Mouse (Mus musculus) stomach, embryonic 14.5 days (tissue): ENCODE results near the gene Optn. TPM values are rescaled to one million over a fixed set of nuclear protein-coding genes. Genes with fewer than 3 reads are reported as not detected.

Experiments
- ATAC-seq: fragments of 200-750 bp; cut with Nextera tagmentation; 2 replicates; pipeline ENCODE4 v1.8.0; 2017; ENCODE audit warnings: low read depth, moderate TSS enrichment; ENCODE audit not compliant: insufficient number of reproducible peaks, insufficient read depth, low FRiP score
- H3K27ac ChIP-seq: fragments of 300-500 bp; sonication (generic); 2 replicates; pipeline ENCODE4 v1.5.1; 2014; ENCODE audit warnings: mild to moderate bottlenecking, low read length, moderate library complexity, mixed read lengths
- H3K27me3 ChIP-seq: fragments of 300-500 bp; sonication (generic); 2 replicates; pipeline ENCODE4 v1.6.1; 2014; ENCODE audit warnings: low read length, control low read depth, mixed read lengths; ENCODE audit not compliant: control insufficient read depth, insufficient read depth
- H3K36me3 ChIP-seq: fragments of 300-500 bp; sonication (generic); 2 replicates; pipeline ENCODE4 v1.6.1; 2014; ENCODE audit warnings: mild to moderate bottlenecking, control low read depth, low read length, moderate library complexity, mixed read lengths; ENCODE audit not compliant: control insufficient read depth, insufficient read depth
- H3K4me1 ChIP-seq: fragments of 300-500 bp; sonication (generic); 2 replicates; pipeline ENCODE4 v1.6.1; 2014; ENCODE audit warnings: low read length, control low read depth, mixed read lengths; ENCODE audit not compliant: control insufficient read depth, insufficient read depth
- H3K4me2 ChIP-seq: fragments of 300-500 bp; sonication (generic); replicated peaks from 2 replicates; pipeline ENCODE4 v1.6.1; 2014; ENCODE audit warnings: low read depth, low read length, control low read depth
- H3K4me3 ChIP-seq: fragments of 300-500 bp; sonication (generic); 2 replicates; pipeline ENCODE4 v1.5.1; 2014; ENCODE audit warnings: low read depth, low read length, control low read depth
- H3K9ac ChIP-seq: fragments of 300-500 bp; sonication (generic); replicated peaks from 2 replicates; pipeline ENCODE4 v1.6.1; 2014; ENCODE audit warnings: low read depth, mild to moderate bottlenecking, control low read depth, low read length, moderate library complexity, mixed read lengths
- H3K9me3 ChIP-seq: fragments of 300-500 bp; sonication (generic); 2 replicates; pipeline ENCODE4 v1.6.1; 2016; ENCODE audit warnings: low read depth, low read length, control low read depth; ENCODE audit not compliant: control insufficient read depth
- WGBS: fragments of 180-500 bp; shearing (Covaris S2); extraction: QIAGEN DNeasy Blood & Tissue Kit; methylation state at CpG from one replicate; pipeline ENCODE4 v1.1.7; 2014; 5-methylcytosine and 5-hydroxymethylcytosine counted together
- polyA plus RNA-seq: library from polyadenylated mRNA; unstranded; fragments of >200 nt; fragmentation: Nextera tagmentation; extraction: Ambion mirVana; gene quantifications from 2 replicates; pipeline ENCODE4 v1.2.1, GENCODE M21; 2014

The Optn gene
- polyA plus RNA-seq, 1 experiment from 2014 or later, result 6.5 TPM

DNA sequence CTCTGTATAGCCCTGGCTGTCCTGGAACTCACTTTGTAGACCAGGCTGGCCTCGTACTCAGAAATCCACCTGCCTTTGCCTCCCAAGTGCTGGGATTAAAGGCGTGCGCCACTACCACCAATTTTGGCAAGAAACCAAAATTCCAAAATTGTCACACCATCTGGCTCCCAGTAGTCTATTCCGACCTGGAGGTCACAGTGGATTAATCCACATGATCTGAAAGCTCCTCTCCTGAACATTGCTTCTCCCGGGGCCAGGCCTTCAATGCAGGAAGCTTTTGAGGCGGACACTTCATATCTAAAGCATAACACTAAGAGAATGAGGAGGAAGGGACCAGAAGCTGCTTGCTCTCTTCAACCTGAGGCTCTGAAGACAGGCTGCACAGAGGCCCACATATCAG, 48.3 kb downstream of the Optn start:
- no peak overlapping the region for H3K9ac ChIP-seq
- WGBS, result 85% methylated on average over 6 of the region's 6 CpGs
- H3K9me3 ChIP-seq, result no peaks in the 10 kb centered on the region
- H3K36me3 ChIP-seq, result no peaks in the 10 kb centered on the region
- ATAC-seq, result no peak
- H3K4me1 ChIP-seq, result peaks cover 8% of the 10 kb centered on the region; the same call in 1 of the 2 replicates
- H3K4me2 ChIP-seq, result no peak overlapping the region
- no peak overlapping the region for H3K27ac ChIP-seq
- H3K4me3 ChIP-seq, result no peak overlapping the region
- no peaks in the 10 kb centered on the region for H3K27me3 ChIP-seq

DNA sequence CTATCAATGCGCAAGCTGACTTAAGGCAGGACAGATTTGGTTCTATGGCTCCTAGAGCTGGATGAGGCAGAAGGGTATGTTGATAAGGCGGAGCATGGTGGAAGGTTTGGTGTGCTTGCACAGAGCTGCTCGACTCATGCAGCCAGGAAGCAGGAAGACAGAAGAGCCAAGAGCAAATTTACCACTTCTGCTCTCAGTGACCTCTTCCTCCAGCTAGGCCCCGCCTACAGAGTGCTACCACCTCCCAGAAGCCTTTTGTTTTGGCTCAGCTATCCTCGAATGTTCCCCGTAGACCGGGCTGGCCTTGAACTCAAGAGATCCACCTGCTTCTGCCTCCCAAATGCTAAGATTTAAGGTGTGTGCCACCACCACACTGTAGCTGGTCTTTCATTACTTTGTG, 49.2 kb downstream of the Optn start:
- no peaks in the 10 kb centered on the region for H3K36me3 ChIP-seq
- H3K9me3 ChIP-seq, result no peaks in the 10 kb centered on the region
- no peak overlapping the region for H3K27ac ChIP-seq
- H3K9ac ChIP-seq, result no peak overlapping the region
- H3K4me1 ChIP-seq, result peaks cover 8% of the 10 kb centered on the region; the same call in 1 of the 2 replicates
- no peak overlapping the region for H3K4me3 ChIP-seq
- H3K4me2 ChIP-seq, result no peak overlapping the region
- no peak for ATAC-seq
- H3K27me3 ChIP-seq, result no peaks in the 10 kb centered on the region
- 69% methylated on average over 7 of the region's 7 CpGs for WGBS

DNA sequence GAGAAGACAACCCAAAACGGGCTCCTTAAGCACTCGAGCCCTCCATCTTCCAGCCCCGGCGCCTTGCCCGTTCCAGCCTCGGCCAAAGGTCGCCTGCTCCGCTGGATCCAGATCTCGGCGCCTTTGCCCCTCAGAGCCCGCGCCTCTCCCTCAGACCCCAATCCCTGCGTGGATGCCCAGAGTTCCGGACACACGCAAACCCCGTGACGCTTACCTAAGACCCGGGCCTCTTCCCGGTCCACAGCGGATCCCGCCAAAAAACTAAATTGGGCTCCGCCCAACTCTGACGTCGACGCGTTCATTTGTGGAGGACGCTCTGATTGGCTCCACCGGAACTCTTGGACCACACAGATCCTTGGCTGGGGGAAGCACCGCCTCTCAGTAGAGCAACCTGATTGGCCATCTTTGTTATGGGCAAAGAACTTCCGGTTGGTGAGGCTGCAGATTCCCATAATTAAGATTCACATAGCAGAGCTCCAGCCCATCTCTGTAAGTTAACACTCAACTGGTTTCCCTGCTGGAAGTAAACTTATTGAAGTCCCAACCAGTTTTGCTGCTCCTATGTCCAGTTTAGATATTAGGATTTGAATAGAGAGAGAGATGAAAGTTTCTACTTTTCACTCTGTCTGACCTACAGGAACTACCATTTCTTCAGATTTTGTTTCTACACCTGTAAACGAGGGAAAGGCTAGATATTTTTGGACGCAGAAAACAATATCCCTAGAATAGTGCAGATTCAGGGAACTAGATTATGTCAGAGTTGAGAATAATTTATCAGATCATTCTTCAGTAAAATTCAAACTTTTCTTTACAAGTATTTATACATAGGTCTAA, 51.1 kb downstream of the Optn start, which contains the start of gene Mcm10:
Gene Mcm10 (minus strand): TSS at position 301 of the 834 bp plus-strand sequence.
- H3K4me2 ChIP-seq, result peak within 1 kb of the TSS; percentile 58
- no peaks in the 10 kb centered on the region for H3K27me3 ChIP-seq
- no peaks in the 10 kb centered on the region for H3K9me3 ChIP-seq
- H3K36me3 ChIP-seq, result peaks cover 9% of the 10 kb centered on the region
- ATAC-seq, result peak; percentile 100
- H3K9ac ChIP-seq, result peak within 1 kb of the TSS; percentile 25
- H3K4me3 ChIP-seq, result peak within 1 kb of the TSS; percentile 68
- peak within 1 kb of the TSS; percentile 33; the same call in 1 of the 2 replicates for H3K27ac ChIP-seq
- peaks cover 8% of the 10 kb centered on the region; the same call in 1 of the 2 replicates for H3K4me1 ChIP-seq
- WGBS, result 4% methylated on average over 32 of the region's 32 CpGs

DNA sequence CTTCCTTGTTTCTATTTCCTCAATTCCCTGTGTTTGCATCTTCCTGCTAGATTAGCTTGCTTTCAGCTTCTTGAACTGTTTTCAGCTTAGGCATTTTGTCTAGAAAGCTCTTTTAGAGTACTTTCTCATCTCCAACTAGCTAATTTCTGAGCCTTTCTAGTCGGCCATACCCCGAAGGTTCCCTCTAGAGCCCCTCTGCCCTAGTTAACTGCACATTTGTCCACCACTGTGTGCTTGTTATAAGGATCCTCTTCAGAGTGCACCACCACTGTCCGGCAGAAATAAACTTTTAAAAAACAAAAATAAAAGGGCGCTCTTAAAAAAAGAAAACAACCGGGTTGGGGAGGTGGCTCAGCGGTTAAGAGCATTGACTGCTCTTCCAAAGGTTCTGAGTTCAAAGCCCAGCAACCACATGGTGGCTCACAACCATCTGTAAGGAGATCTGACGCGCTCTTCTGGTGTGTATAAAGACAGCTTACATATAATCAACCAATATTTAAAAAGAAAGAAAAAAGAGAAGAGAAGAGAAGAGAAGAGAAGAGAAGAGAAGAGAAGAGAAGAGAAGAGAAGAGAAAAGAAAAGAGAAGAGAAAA, 51.9 kb downstream of the Optn start:
- Histone ChIP-seq H3K36me3 (peaks cover 15% of the 10 kb centered on the region), H3K4me1 (peaks cover 8% of the 10 kb centered on the region; the same call in 1 of the 2 replicates), H3K27me3 (no peaks in the 10 kb centered on the region), H3K4me3 (peak overlapping the region; percentile 68), H3K27ac (no peak overlapping the region), H3K4me2 (peak overlapping the region; percentile 58), H3K9ac (peak overlapping the region; percentile 25), H3K9me3 (no peaks in the 10 kb centered on the region)
- 0 out of 2 replicates have a peak, but pooled peaks have one; percentile 15 for ATAC-seq
- WGBS, result 14% methylated on average over 8 of the region's 8 CpGs

DNA sequence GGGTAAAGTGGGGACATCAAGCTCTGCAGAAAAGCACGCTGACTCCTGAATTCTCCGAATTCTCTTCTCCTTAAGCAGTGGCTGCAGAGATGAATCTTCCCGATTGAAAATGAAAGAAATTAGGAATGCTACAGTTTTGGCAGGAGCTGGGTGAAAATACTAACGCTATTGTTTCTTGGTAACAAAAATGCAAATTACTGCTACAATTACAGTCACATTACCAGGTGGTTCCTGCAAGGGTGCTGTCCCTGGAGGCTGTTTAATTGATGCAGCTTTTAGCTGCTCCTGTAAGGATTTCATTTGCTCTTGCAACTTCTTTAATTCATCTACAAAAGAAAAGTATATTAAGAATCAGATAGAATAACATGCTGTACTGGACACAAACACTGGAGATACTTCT, 56.7 kb downstream of the Optn start:
- Histone ChIP-seq H3K27ac (no peak overlapping the region), H3K9ac (no peak overlapping the region), H3K27me3 (no peaks in the 10 kb centered on the region), H3K4me3 (no peak overlapping the region), H3K9me3 (no peaks in the 10 kb centered on the region), H3K4me1 (peaks cover 8% of the 10 kb centered on the region; the same call in 1 of the 2 replicates), H3K36me3 (peaks cover 35% of the 10 kb centered on the region), H3K4me2 (no peak overlapping the region)
- 92% methylated on average over 4 of the region's 4 CpGs for WGBS
- ATAC-seq, result no peak

DNA sequence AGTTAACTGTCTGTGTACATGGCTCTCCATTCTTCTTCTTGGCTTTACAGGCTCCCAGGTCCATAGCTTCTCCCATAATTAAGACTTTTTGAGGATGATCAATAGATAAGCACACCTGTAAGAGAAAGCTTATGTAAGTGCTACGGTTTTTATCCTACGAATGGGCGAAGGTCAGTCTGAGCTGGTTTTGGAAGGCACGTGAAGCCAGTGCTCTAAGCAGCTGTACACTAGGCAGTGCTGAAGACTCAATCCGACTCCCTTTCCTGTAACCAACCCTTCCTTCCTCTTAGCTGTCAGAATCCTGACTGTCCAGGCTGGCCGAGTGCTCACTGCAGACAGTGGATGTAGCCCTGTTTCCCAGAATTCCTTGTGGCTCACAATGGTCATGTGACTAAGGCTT, 62.6 kb downstream of the Optn start:
- H3K4me2 ChIP-seq, result no peak overlapping the region
- 95% methylated on average over 6 of the region's 6 CpGs for WGBS
- no peak overlapping the region for H3K4me3 ChIP-seq
- H3K27me3 ChIP-seq, result no peaks in the 10 kb centered on the region
- H3K4me1 ChIP-seq, result no peaks in the 10 kb centered on the region
- H3K36me3 ChIP-seq, result peaks cover 45% of the 10 kb centered on the region
- no peak overlapping the region for H3K27ac ChIP-seq
- H3K9me3 ChIP-seq, result no peaks in the 10 kb centered on the region
- ATAC-seq, result no peak
- no peak overlapping the region for H3K9ac ChIP-seq

DNA sequence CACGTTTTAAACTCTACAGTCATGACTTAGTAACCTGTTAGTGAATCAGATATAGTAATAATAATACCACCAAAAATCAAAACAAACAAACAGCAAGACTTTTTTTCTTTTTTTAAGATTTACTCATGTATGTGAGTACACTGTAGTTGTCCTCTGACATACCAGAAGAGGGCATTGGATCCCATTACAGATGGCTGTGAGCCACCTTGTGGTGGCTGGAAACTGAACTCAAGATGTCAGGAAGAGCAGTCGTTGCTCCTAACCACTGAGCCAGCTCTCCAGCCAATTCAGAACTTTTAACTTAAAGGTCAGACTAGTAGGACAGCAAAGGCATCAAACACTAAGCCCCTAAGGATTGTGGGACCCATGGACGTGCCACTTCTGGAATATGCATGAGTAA, 64.9 kb downstream of the Optn start:
- ATAC-seq, result no peak
- 81% methylated on average over 3 of the region's 3 CpGs for WGBS
- H3K4me1 ChIP-seq, result no peaks in the 10 kb centered on the region
- H3K27me3 ChIP-seq, result no peaks in the 10 kb centered on the region
- H3K36me3 ChIP-seq, result peaks cover 42% of the 10 kb centered on the region
- H3K27ac ChIP-seq, result no peak overlapping the region
- no peaks in the 10 kb centered on the region for H3K9me3 ChIP-seq
- H3K4me2 ChIP-seq, result no peak overlapping the region
- no peak overlapping the region for H3K9ac ChIP-seq
- H3K4me3 ChIP-seq, result no peak overlapping the region

DNA sequence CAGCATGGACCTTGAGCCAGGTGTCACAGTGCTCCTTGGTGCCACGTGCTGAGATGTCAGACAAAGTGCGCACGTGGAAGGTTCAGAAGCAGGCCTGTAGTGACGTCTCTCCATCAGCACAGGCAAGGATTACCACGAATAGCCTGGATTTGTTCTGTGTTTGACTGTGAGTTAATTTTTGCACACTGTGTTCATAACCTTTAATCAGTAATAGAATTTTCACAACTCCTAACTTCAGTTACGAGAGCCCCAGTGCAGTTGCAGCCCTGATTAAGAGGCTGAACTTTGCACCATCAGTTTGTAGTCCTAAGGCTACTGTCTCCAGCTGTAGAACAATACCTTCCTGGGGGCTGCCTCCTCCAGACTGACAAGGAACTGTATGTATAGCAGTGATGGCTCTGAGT, 67.4 kb downstream of the Optn start:
- Histone ChIP-seq H3K36me3 (peaks cover 48% of the 10 kb centered on the region), H3K27ac (no peak overlapping the region), H3K27me3 (no peaks in the 10 kb centered on the region), H3K4me2 (no peak overlapping the region), H3K9ac (no peak overlapping the region), H3K4me3 (no peak overlapping the region), H3K4me1 (no peaks in the 10 kb centered on the region), H3K9me3 (no peaks in the 10 kb centered on the region)
- ATAC-seq, result no peak
- WGBS, result 88% methylated on average over 6 of the region's 6 CpGs
